Mouse (Mus musculus): ENCODE measurements around the gene Gm45623. TPM values are rescaled to one million over a fixed set of nuclear protein-coding genes. Genes with fewer than 3 reads are reported as not detected.

Gm45623 gene
- polyA plus RNA-seq, 1 experiment, result 0.04 TPM

DNA sequence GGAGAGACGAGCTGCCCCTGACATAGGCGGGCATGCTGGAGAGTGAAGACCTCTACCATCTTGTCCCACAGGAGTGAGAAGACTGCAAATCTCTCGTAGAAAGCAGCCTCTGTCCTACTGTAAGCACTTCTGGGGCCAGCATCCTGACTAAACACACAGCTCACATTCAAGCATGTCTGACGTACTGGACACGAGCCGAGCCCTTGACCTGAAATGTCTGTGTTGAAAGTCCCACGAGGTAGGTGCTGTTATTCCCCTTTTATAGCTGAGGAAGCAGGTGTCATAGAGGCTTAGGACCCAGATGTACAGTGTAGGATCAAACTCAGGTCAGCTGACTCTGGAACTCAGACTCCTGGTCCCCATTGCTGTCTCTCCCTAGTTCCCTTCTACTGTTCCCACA lies 4.2 kb downstream of the Gm45623 start:
- H3K79me2 ChIP-seq (ENCODE audit: control insufficient read depth, insufficient read depth), result no peaks in the 10 kb centered on the region
- H3K79me3 ChIP-seq (ENCODE audit: low read depth), result no peaks in the 10 kb centered on the region
- no peak for TF ChIP-seq MYOG (IDR thresholded peaks at IDR 0.05; ENCODE audit: control insufficient read depth, extremely low read depth, insufficient read length)
- no peak for TF ChIP-seq FOSL1 (IDR thresholded peaks at IDR 0.05; ENCODE audit: insufficient read depth, low read length, poor library complexity, severe bottlenecking)
- TF ChIP-seq USF1 (IDR thresholded peaks at IDR 0.05; ENCODE audit: low read depth), result no peak
- no peak for TF ChIP-seq MAX (IDR thresholded peaks at IDR 0.05)
- TF ChIP-seq CEBPB (IDR thresholded peaks at IDR 0.05; ENCODE audit: low read depth), result no peak
- TF ChIP-seq CTCF (IDR thresholded peaks at IDR 0.05; ENCODE audit: control insufficient read depth, insufficient read depth, insufficient read length), result no peak
- TF ChIP-seq MYOD1 (IDR thresholded peaks at IDR 0.05; ENCODE audit: control insufficient read depth, insufficient read length, low read depth), result no peak
- H3ac ChIP-seq (ENCODE audit: control insufficient read depth, insufficient read length, low read depth), result no peak overlapping the region
- H3K27me3 ChIP-seq (ENCODE audit: control insufficient read depth, insufficient read depth, insufficient read length), result no peaks in the 10 kb centered on the region
- no peak overlapping the region for H3K4me3 ChIP-seq (ENCODE audit: insufficient read depth, poor library complexity, severe bottlenecking)
- H3K36me3 ChIP-seq (ENCODE audit: control insufficient read depth, insufficient read depth), result no peaks in the 10 kb centered on the region

DNA sequence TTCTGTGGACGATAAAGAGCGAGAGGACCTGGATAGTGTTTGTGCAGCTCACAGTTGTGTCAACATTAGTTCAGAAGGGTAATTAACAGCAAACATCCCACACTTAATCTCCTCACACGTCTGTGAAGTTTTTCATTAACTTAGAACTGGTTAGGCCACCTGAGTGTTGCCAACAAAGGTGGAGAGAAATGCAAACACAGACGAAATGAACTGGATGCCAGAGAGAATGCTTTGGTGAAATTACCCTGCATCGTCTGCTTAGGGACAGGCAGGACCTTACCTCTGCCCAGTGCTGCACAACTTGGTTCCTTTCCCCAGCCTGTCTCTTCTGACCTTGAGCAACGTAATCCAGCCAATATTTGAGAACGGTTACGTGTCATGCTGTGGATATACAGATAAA lies 6.1 kb downstream of the Gm45623 start:
- Histone ChIP-seq H3K79me2 (ENCODE audit: control insufficient read depth, insufficient read depth) (no peaks in the 10 kb centered on the region), H3ac (ENCODE audit: control insufficient read depth, insufficient read length, low read depth) (no peak overlapping the region), H3K4me3 (ENCODE audit: insufficient read depth, poor library complexity, severe bottlenecking) (no peak overlapping the region), H3K36me3 (ENCODE audit: control insufficient read depth, insufficient read depth) (no peaks in the 10 kb centered on the region), H3K27me3 (ENCODE audit: control insufficient read depth, insufficient read depth, insufficient read length) (no peaks in the 10 kb centered on the region), H3K79me3 (ENCODE audit: low read depth) (no peaks in the 10 kb centered on the region)
- TF ChIP-seq MYOD1 (IDR thresholded peaks at IDR 0.05; ENCODE audit: control insufficient read depth, insufficient read length, low read depth) (no peak), CEBPB (IDR thresholded peaks at IDR 0.05; ENCODE audit: low read depth) (no peak), MYOG (IDR thresholded peaks at IDR 0.05; ENCODE audit: control insufficient read depth, extremely low read depth, insufficient read length) (no peak), CTCF (IDR thresholded peaks at IDR 0.05; ENCODE audit: control insufficient read depth, insufficient read depth, insufficient read length) (no peak), FOSL1 (IDR thresholded peaks at IDR 0.05; ENCODE audit: insufficient read depth, low read length, poor library complexity, severe bottlenecking) (no peak), USF1 (IDR thresholded peaks at IDR 0.05; ENCODE audit: low read depth) (no peak)

DNA sequence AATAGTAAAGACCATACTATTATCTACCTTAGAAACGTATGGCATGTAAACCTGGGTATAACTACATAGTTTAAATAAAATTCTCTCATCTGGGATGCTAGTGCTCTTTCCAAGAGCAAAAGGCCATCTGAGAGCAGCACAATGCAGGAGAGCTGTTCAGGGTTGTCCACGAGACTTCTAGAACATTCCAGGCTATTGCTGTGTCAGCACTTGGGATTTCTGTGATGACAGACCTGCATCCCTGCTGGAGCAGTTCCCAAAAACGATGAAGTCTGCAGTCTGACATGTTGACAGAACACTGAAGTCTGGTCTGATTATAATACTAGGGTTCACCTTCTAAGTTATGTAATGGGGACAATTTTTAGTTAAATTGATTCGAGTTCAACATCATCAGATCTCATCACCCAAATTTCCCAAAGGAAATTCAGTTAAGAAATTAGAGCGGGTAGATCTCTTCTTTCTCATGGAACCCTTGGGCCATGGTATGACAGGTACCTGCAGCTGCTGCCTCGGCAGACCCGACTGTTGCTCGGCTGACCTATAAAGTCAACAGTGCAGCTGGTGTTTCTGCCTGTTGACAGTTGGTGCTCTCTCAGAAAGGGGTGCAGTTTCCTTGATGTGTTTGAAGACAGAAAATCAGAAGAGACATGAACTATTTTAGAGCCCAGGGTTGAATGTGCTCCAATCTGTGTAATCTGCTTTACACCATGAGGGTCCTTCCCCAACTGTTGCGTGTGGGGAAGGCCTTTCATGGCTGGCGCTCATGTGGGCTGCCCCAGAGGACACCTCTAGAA lies 6.7 kb downstream of the Gm45623 start:
- Histone ChIP-seq H3K79me2 (ENCODE audit: control insufficient read depth, insufficient read depth) (no peaks in the 10 kb centered on the region), H3K4me3 (ENCODE audit: insufficient read depth, poor library complexity, severe bottlenecking) (no peak overlapping the region), H3K36me3 (ENCODE audit: control insufficient read depth, insufficient read depth) (no peaks in the 10 kb centered on the region), H3K79me3 (ENCODE audit: low read depth) (no peaks in the 10 kb centered on the region), H3ac (ENCODE audit: control insufficient read depth, insufficient read length, low read depth) (no peak overlapping the region), H3K27me3 (ENCODE audit: control insufficient read depth, insufficient read depth, insufficient read length) (no peaks in the 10 kb centered on the region)
- TF ChIP-seq CEBPB (IDR thresholded peaks at IDR 0.05; ENCODE audit: low read depth) (no peak), MYOG (IDR thresholded peaks at IDR 0.05; ENCODE audit: control insufficient read depth, extremely low read depth, insufficient read length) (no peak), USF1 (IDR thresholded peaks at IDR 0.05; ENCODE audit: low read depth) (no peak), FOSL1 (IDR thresholded peaks at IDR 0.05; ENCODE audit: insufficient read depth, low read length, poor library complexity, severe bottlenecking) (no peak), CTCF (IDR thresholded peaks at IDR 0.05; ENCODE audit: control insufficient read depth, insufficient read depth, insufficient read length) (no peak), MAX (IDR thresholded peaks at IDR 0.05) (no peak), MYOD1 (IDR thresholded peaks at IDR 0.05; ENCODE audit: control insufficient read depth, insufficient read length, low read depth) (no peak)

DNA sequence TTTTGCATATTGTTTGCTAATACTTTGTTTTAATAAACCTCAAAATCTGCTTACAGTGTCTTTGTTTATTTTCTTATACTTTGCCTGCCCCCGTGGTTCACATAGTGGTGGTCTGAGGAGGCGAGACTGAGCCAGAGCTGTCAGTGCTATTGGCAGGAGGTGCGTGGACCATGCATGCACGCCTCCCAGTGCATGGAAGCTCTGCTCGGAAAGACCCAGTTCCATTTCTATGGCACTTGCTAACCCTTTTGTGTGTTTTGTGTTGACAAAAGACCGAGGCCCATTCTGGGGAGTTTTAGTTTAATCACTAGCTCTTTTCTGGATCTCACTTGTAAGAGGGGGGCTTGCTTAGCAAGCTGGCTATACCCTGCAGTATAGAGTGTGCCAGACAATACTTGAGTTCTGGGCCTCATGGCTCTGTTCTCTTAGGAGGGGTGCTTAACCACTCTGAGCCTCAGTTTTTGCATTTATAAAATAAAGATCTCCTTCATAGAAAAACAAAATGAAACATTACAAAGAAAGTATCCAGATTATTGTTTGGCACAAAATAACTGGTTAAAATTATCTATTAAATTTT lies 11.2 kb downstream of the Gm45623 start:
- H3K27me3 ChIP-seq (ENCODE audit: control insufficient read depth, insufficient read depth, insufficient read length), result no peaks in the 10 kb centered on the region
- no peak overlapping the region for H3K4me3 ChIP-seq (ENCODE audit: insufficient read depth, poor library complexity, severe bottlenecking)
- no peak overlapping the region for H3ac ChIP-seq (ENCODE audit: control insufficient read depth, insufficient read length, low read depth)
- peaks cover 28% of the 10 kb centered on the region for H3K36me3 ChIP-seq (ENCODE audit: control insufficient read depth, insufficient read depth)
- no peaks in the 10 kb centered on the region for H3K79me2 ChIP-seq (ENCODE audit: control insufficient read depth, insufficient read depth)
- no peaks in the 10 kb centered on the region for H3K79me3 ChIP-seq (ENCODE audit: low read depth)
- no peak for TF ChIP-seq MAX (IDR thresholded peaks at IDR 0.05)

DNA sequence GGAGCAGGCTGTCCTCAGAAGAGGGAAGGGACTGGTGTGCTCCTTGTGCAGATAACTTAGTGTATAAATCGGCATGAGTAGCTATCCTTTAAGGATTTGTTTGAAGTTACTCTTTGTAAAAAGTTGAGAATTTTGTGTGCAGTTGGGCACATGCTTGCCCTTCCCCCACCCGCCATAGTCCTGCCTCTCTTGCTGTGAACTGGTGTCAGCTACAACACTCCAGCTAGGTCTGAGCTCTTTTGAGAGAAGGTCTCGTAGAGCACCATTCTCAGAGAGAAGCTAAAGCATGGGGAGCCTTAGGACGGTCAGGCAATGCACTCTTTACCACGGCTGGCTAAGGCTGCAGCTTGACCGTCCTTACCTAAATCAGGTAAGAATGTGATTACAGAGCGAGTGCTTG lies 11.9 kb downstream of the Gm45623 start:
- H3K79me2 ChIP-seq (ENCODE audit: control insufficient read depth, insufficient read depth), result no peaks in the 10 kb centered on the region
- H3ac ChIP-seq (ENCODE audit: control insufficient read depth, insufficient read length, low read depth), result no peak overlapping the region
- TF ChIP-seq MYOG (IDR thresholded peaks at IDR 0.05; ENCODE audit: control insufficient read depth, extremely low read depth, insufficient read length), result no peak
- TF ChIP-seq MYOD1 (IDR thresholded peaks at IDR 0.05; ENCODE audit: control insufficient read depth, insufficient read length, low read depth), result no peak
- no peak for TF ChIP-seq MAX (IDR thresholded peaks at IDR 0.05)
- no peak for TF ChIP-seq CTCF (IDR thresholded peaks at IDR 0.05; ENCODE audit: control insufficient read depth, insufficient read depth, insufficient read length)
- TF ChIP-seq FOSL1 (IDR thresholded peaks at IDR 0.05; ENCODE audit: insufficient read depth, low read length, poor library complexity, severe bottlenecking), result no peak
- no peak for TF ChIP-seq CEBPB (IDR thresholded peaks at IDR 0.05; ENCODE audit: low read depth)
- TF ChIP-seq USF1 (IDR thresholded peaks at IDR 0.05; ENCODE audit: low read depth), result no peak
- H3K36me3 ChIP-seq (ENCODE audit: control insufficient read depth, insufficient read depth), result peaks cover 31% of the 10 kb centered on the region
- no peaks in the 10 kb centered on the region for H3K27me3 ChIP-seq (ENCODE audit: control insufficient read depth, insufficient read depth, insufficient read length)
- H3K79me3 ChIP-seq (ENCODE audit: low read depth), result no peaks in the 10 kb centered on the region
- no peak overlapping the region for H3K4me3 ChIP-seq (ENCODE audit: insufficient read depth, poor library complexity, severe bottlenecking)

DNA sequence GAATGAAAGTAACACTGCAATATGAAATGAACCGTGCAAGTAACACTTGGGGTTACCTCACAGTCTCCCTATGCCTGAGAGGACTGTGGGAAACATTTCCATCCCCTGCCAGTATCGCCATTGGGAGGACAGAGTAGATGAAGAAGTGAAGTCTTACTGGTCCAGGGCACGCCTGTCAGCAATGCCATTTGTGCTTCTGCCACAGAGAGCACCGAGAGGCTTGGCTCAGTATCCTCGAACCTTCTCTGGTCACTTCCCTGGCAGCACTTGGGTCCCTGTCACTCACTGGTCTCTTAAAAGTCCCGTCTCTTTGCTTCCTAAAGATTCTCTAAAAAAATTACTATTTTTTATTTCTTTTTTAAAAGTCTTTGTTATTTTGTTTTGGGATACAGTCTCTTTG lies 13.1 kb downstream of the Gm45623 start:
- Histone ChIP-seq H3K79me3 (ENCODE audit: low read depth) (no peaks in the 10 kb centered on the region), H3K79me2 (ENCODE audit: control insufficient read depth, insufficient read depth) (no peaks in the 10 kb centered on the region), H3ac (ENCODE audit: control insufficient read depth, insufficient read length, low read depth) (no peak overlapping the region), H3K27me3 (ENCODE audit: control insufficient read depth, insufficient read depth, insufficient read length) (no peaks in the 10 kb centered on the region), H3K36me3 (ENCODE audit: control insufficient read depth, insufficient read depth) (peaks cover 36% of the 10 kb centered on the region), H3K4me3 (ENCODE audit: insufficient read depth, poor library complexity, severe bottlenecking) (no peak overlapping the region)
- TF ChIP-seq FOSL1 (IDR thresholded peaks at IDR 0.05; ENCODE audit: insufficient read depth, low read length, poor library complexity, severe bottlenecking) (no peak), MYOG (IDR thresholded peaks at IDR 0.05; ENCODE audit: control insufficient read depth, extremely low read depth, insufficient read length) (no peak), CTCF (IDR thresholded peaks at IDR 0.05; ENCODE audit: control insufficient read depth, insufficient read depth, insufficient read length) (no peak), CEBPB (IDR thresholded peaks at IDR 0.05; ENCODE audit: low read depth) (no peak), USF1 (IDR thresholded peaks at IDR 0.05; ENCODE audit: low read depth) (no peak), MAX (IDR thresholded peaks at IDR 0.05) (no peak), MYOD1 (IDR thresholded peaks at IDR 0.05; ENCODE audit: control insufficient read depth, insufficient read length, low read depth) (no peak)
